Mouse (Mus musculus) embryo, embryonic 10 days (tissue): ENCODE measurements around the gene Sned1.

Experiments used
- DNase-seq: peaks from one replicate; pipeline ENCODE4 v3.0.0-alpha.2; 2015; ENCODE audit warnings: low spot score

Sned1 gene

GRCm38 (mm10) chr1:93305581-93306337 lies 70.1 kb downstream of the Sned1 start, which contains the start of gene Mterf4:
Gene Mterf4 (minus strand): TSS chr1:93305915.
- DNase-seq = peak; percentile 94

- DNase-seq = no peak
Measured at GRCm38 (mm10) chr1:93323973-93324372, 88.3 kb downstream of the Sned1 start.

GRCm38 (mm10) chr1:93326446-93326845 lies 90.8 kb downstream of the Sned1 start:
- no peak for DNase-seq

- DNase-seq = no peak
Measured at GRCm38 (mm10) chr1:93334621-93335020, 99.0 kb downstream of the Sned1 start.

GRCm38 (mm10) chr1:93342648-93343503 lies 107.2 kb downstream of the Sned1 start, which contains the start of the genes Ppp1r7 and Pask:
Gene Ppp1r7 (plus strand): TSS chr1:93342854.
Gene Pask (minus strand): TSS chr1:93343482.
- peak; percentile 99 for DNase-seq

- peak; percentile 97 for DNase-seq
Measured at GRCm38 (mm10) chr1:93343504-93344047, 107.9 kb downstream of the Sned1 start.

GRCm38 (mm10) chr1:93347176-93347575 lies 111.5 kb downstream of the Sned1 start:
- no peak for DNase-seq

- no peak for DNase-seq
Measured at GRCm38 (mm10) chr1:93349701-93350100, 114.1 kb downstream of the Sned1 start.
